Mouse (Mus musculus): ENCODE results near the gene Prtg. TPM values are rescaled to one million over a fixed set of nuclear protein-coding genes. Genes with fewer than 3 reads are reported as not detected.

Prtg gene
- 1 to 10 TPM; 1.7 to 3.0 TPM for total RNA-seq (2021)
- long read RNA-seq, experiment 1: 0 reads
- long read RNA-seq, experiment 2: 0 reads

DNA sequence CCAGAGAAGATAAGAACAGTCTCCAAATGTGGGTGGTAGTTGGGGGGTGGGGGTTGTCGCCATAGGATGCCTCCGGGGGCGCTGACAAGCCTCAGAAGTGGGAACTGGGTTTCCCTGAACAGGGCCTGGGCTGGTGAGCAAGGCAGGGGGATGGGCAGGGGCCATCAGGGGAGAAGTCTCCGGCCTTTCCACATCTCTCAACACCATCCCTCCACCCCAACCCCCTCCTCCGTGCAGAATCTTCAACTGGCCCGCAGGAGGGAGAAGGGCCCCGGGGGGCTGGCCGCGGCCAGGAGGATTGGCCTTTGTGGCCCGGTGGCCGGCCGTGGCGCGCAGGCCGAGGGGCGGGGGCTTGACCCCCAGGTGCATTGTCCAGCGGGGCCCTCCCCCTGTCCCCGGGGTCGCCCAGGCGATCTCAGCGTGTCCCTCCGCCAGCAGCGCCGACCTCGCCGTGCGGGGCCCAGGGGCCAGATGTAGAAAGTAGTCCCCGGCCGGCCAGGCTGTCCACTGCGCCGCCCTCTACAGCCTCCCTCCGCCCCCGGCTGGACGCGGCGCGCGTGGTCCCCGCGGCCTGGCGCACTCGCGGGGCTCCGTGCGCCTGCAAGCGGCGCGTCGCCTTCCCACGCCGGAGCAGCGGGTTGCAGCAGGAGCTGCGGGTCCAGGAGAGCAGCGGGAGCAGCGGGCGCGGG is at the start of gene Prtg:
Gene Prtg (plus strand): TSS at position 144 of the 689 bp plus-strand sequence.
- peak; percentile 10 to 23 for DNase-seq (ENCODE audit: low spot score in 2 of 2)

DNA sequence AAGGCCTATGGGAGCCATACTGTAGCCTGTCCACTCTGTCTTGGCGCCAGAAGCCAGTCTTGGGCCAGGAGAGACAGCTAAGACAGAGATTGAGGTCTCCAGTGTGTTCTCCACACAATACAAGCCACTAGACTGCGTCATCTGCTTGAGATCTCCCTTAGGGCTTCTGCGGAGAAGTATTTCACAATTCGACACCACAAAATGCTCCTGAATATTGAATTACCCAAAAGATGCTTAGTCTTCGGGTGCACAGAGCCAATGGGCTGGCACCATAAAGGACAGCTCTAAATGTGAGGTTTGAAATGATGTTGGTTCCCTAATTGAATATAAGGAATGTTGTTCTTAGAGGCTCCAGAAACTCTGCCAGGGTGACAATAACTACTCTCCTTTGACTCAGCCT is 49.5 kb upstream of the Prtg start:
- DNase-seq (ENCODE audit: low spot score in 2 of 2): no peak

- peak; percentile 17 to 52 for DNase-seq (ENCODE audit: low spot score in 2 of 2)
These were observed 48.0 kb upstream of the Prtg start for GRCm38 (mm10) chr9:72758705-72759131.

GRCm38 (mm10) chr9:72763050-72763718 is 43.5 kb upstream of the Prtg start:
- no peak for DNase-seq (ENCODE audit: low spot score in 2 of 2)

DNA sequence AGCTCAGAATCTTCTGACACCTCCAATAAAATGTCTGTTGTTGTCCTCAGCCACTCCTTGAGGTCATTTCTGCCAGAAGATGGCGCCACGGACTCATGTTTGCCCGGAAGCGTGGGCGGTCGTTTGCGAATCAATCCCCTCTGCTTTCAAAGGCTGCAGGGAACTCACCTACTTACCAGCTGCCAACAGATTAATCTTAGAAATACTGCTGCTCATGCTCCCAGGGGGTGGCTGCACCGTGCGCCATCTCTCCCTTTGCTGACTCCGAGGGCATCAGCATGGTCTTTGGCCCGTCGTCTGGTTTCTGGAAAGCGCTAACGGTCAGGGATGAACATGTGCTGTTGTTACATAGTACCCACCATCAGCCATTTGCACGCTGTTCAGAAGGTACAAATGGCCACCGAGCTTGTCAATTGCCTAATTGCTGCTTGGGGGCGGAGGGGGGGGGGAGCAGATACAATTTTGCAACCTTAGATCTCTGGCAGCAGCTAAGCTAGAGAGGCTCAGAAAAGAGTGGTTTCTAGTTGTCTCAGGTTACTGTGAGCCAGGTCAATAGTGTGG is 39.8 kb upstream of the Prtg start:
- DNase-seq (ENCODE audit: low spot score in 2 of 2): peak; percentile 93 to 95

DNA sequence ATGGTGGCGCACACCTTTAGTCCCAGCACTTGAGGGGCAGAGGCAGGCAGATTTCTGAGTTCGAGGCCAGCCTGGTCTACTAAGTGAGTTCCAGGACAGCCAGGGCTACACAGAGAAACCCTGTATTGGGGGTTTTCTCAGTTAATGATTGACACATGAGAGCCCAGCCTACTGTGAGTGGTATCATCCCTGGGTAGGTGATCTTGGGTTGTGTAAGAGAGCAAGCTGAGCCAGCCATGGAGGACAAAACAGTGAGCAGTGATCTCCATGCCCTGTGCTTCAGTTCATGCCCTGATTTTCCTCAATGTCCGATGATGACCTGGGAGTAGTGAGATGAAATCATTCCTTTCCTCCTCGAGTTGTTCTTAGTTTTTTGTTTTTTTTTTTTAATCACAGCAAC is 31.7 kb upstream of the Prtg start:
- no peak for DNase-seq (ENCODE audit: low spot score in 2 of 2)

GRCm38 (mm10) chr9:72779004-72779403 is 27.7 kb upstream of the Prtg start:
- no peak for DNase-seq (ENCODE audit: low spot score in 2 of 2)

GRCm38 (mm10) chr9:72779733-72780132 is 26.9 kb upstream of the Prtg start:
- no peak for DNase-seq (ENCODE audit: low spot score in 2 of 2)

GRCm38 (mm10) chr9:72780694-72781093 is 26.0 kb upstream of the Prtg start:
- no peak for DNase-seq (ENCODE audit: low spot score in 2 of 2)

DNA sequence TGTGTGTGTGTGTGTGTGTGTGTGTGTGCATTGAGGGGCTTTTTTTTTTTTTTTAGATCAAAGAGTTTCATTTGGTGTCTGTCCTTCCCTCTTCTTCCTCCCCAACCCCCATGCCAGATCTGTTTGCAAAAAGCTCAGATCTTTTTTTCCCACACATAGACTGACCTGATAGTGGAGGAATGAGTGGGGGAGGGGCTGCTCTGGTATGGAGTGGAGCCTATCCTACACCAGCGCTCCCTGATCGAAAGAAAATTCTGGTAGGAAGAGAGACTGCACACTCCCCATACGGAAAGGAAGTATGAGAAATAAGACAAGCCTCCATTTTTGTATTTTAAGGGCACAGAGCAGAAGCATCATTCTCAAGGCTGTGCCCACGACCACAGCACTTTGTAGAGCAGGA is 25.2 kb upstream of the Prtg start:
- no peak for DNase-seq (ENCODE audit: low spot score in 2 of 2)

- no peak for DNase-seq (ENCODE audit: low spot score in 2 of 2)
These were observed 24.6 kb upstream of the Prtg start for GRCm38 (mm10) chr9:72782121-72782520.

DNA sequence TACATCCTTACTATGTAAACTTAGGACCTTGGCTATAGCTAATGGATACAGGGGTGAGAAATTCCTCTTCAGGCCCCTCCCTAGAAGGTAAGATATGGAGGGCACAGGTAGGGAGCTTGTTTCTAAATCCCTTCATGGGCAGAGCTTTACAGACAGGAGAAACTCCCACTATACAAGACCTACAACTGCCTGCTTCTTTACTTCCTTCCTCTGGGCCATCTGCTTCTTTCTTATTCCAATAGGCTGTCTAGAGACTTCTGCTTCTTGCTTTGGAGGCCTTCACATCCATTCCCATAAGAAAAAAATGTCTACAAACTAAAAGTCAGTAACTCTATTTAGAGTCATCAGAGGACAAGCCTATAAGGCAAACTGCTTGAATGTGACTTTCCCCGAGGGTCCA is 18.9 kb upstream of the Prtg start:
- DNase-seq (ENCODE audit: low spot score in 2 of 2): no peak

- no peak for DNase-seq (ENCODE audit: low spot score in 2 of 2)
These were observed 16.0 kb upstream of the Prtg start for GRCm38 (mm10) chr9:72790530-72791212.

- DNase-seq (ENCODE audit: low spot score in 2 of 2): no peak
These were observed 15.5 kb upstream of the Prtg start for GRCm38 (mm10) chr9:72791213-72791582.

DNA sequence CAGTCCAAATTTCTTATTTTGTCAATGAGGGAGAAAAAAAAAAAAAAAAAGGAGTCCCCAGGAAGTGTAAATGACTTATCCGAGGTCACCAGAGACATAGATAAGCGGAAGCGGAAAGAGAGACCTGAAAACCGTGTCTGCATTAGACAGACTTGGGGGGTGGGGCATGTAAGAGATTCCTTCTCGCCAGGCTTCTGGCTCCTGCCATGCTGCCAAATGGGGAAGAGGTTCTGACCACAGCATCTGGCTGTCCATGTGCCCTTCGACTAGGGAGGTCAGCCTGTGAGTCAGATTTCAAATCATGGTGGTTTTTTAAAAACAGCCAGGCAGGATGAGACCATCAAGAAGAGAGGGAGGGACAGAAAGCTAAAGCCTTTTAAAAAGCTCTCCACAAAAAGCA is 15.0 kb upstream of the Prtg start:
- no peak for DNase-seq (ENCODE audit: low spot score in 2 of 2)

GRCm38 (mm10) chr9:72795243-72795642 is 11.4 kb upstream of the Prtg start:
- no peak for DNase-seq (ENCODE audit: low spot score in 2 of 2)

GRCm38 (mm10) chr9:72797136-72797621 is 9.5 kb upstream of the Prtg start:
- no peak for DNase-seq (ENCODE audit: low spot score in 2 of 2)

GRCm38 (mm10) chr9:72803280-72803679 is 3.4 kb upstream of the Prtg start:
- no peak for DNase-seq (ENCODE audit: low spot score in 2 of 2)

DNA sequence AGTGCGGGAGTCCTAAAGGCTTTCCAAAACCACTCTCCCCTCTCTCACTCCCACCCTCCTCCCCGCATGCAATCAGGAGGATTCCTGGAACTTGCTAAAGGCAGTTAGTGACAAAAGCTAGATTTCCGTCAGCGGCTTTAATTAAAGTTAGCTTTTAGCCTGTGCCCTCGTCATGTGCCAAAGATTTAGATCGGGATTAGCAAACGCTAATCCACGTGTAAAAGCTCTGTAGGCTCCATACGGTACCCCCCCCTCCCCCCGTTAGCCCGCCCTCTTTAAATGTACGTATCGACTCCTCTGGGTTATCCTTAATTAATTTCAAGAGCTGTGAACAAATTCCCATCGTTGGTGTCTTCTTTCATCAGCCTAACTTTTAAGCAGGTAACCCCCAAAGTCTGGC is 528 bp upstream of the Prtg start:
- DNase-seq (ENCODE audit: low spot score in 2 of 2): no peak

GRCm38 (mm10) chr9:72807420-72808005 is 839 bp downstream of the Prtg start:
- DNase-seq (ENCODE audit: low spot score in 2 of 2): peak; percentile 54 to 68

GRCm38 (mm10) chr9:72808176-72808575 is 1.5 kb downstream of the Prtg start:
- DNase-seq (ENCODE audit: low spot score in 2 of 2): no peak
